Mouse (Mus musculus) stomach, embryonic 14.5 days (tissue): ENCODE data around the gene Clec10a. TPM values are rescaled to one million over a fixed set of nuclear protein-coding genes. Genes with fewer than 3 reads are reported as not detected.
"Not testable (repeated sequence)": the region's sequence is repeated elsewhere in the genome, so short reads cannot be mapped to it uniquely, and the experiment has no call there.

ENCODE experiments used
- ATAC-seq: fragments of 200-750 bp; cut with Nextera tagmentation; 2 replicates; pipeline ENCODE4 v1.8.0; 2017; ENCODE audit warnings: low read depth, moderate TSS enrichment; ENCODE audit not compliant: insufficient number of reproducible peaks, insufficient read depth, low FRiP score
- H3K27ac ChIP-seq: fragments of 300-500 bp; sonication (generic); 2 replicates; pipeline ENCODE4 v1.5.1; 2014; ENCODE audit warnings: mild to moderate bottlenecking, low read length, moderate library complexity, mixed read lengths
- H3K27me3 ChIP-seq: fragments of 300-500 bp; sonication (generic); 2 replicates; pipeline ENCODE4 v1.6.1; 2014; ENCODE audit warnings: low read length, control low read depth, mixed read lengths; ENCODE audit not compliant: control insufficient read depth, insufficient read depth
- H3K36me3 ChIP-seq: fragments of 300-500 bp; sonication (generic); 2 replicates; pipeline ENCODE4 v1.6.1; 2014; ENCODE audit warnings: mild to moderate bottlenecking, control low read depth, low read length, moderate library complexity, mixed read lengths; ENCODE audit not compliant: control insufficient read depth, insufficient read depth
- H3K4me1 ChIP-seq: fragments of 300-500 bp; sonication (generic); 2 replicates; pipeline ENCODE4 v1.6.1; 2014; ENCODE audit warnings: low read length, control low read depth, mixed read lengths; ENCODE audit not compliant: control insufficient read depth, insufficient read depth
- H3K4me2 ChIP-seq: fragments of 300-500 bp; sonication (generic); replicated peaks from 2 replicates; pipeline ENCODE4 v1.6.1; 2014; ENCODE audit warnings: low read depth, low read length, control low read depth
- H3K4me3 ChIP-seq: fragments of 300-500 bp; sonication (generic); 2 replicates; pipeline ENCODE4 v1.5.1; 2014; ENCODE audit warnings: low read depth, low read length, control low read depth
- H3K9ac ChIP-seq: fragments of 300-500 bp; sonication (generic); replicated peaks from 2 replicates; pipeline ENCODE4 v1.6.1; 2014; ENCODE audit warnings: low read depth, mild to moderate bottlenecking, control low read depth, low read length, moderate library complexity, mixed read lengths
- H3K9me3 ChIP-seq: fragments of 300-500 bp; sonication (generic); 2 replicates; pipeline ENCODE4 v1.6.1; 2016; ENCODE audit warnings: low read depth, low read length, control low read depth; ENCODE audit not compliant: control insufficient read depth
- WGBS: fragments of 180-500 bp; shearing (Covaris S2); extraction: QIAGEN DNeasy Blood & Tissue Kit; methylation state at CpG from one replicate; pipeline ENCODE4 v1.1.7; 2014; 5-methylcytosine and 5-hydroxymethylcytosine counted together
- polyA plus RNA-seq: library from polyadenylated mRNA; unstranded; fragments of >200 nt; fragmentation: Nextera tagmentation; extraction: Ambion mirVana; gene quantifications from 2 replicates; pipeline ENCODE4 v1.2.1, GENCODE M21; 2014

Clec10a gene
- polyA plus RNA-seq, result 0.98 and 1.0 TPM in 2 replicates

GRCm38 (mm10) chr11:70155897-70156296 lies at the start of gene Clec10a:
TSS of gene Clec10a (plus strand) at chr11:70156197.
- H3K27me3 ChIP-seq, ATAC-seq, H3K27ac ChIP-seq, H3K9ac ChIP-seq, H3K9me3 ChIP-seq, H3K4me3 ChIP-seq, H3K4me2 ChIP-seq, H3K36me3 ChIP-seq, H3K4me1 ChIP-seq: not testable (repeated sequence)
- no CpG with 5 or more reads among the region's 5 CpGs for WGBS

- 45% methylated on average over 8 of the region's 8 CpGs for WGBS
- ATAC-seq, result no peak
- H3K27ac ChIP-seq, result no peak overlapping the region
These were observed 48.9 kb upstream of the Clec10a start for GRCm38 (mm10) chr11:70107085-70107484.

GRCm38 (mm10) chr11:70110146-70110545 lies 45.9 kb upstream of the Clec10a start:
- Histone ChIP-seq H3K36me3 (no peaks in the 10 kb centered on the region), H3K27me3 (no peaks in the 10 kb centered on the region), H3K4me2 (no peak overlapping the region), H3K4me3 (no peak overlapping the region), H3K4me1 (no peaks in the 10 kb centered on the region), H3K9me3 (no peaks in the 10 kb centered on the region), H3K27ac (no peak overlapping the region), H3K9ac (no peak overlapping the region)
- ATAC-seq, result no peak
- WGBS, result 79% methylated on average over 3 of the region's 3 CpGs

More at GRCm38 (mm10) chr11:70107085-70107484, 48.9 kb upstream of the Clec10a start:
- no peak overlapping the region for H3K4me2 ChIP-seq
- H3K9me3 ChIP-seq, result no peaks in the 10 kb centered on the region
- no peaks in the 10 kb centered on the region for H3K27me3 ChIP-seq
- H3K4me1 ChIP-seq, result no peaks in the 10 kb centered on the region
- no peak overlapping the region for H3K9ac ChIP-seq
- no peaks in the 10 kb centered on the region for H3K36me3 ChIP-seq
- H3K4me3 ChIP-seq, result no peak overlapping the region

GRCm38 (mm10) chr11:70114562-70114961 lies 41.4 kb upstream of the Clec10a start:
- WGBS, result 33% methylated on average over 4 of the region's 4 CpGs
- no peak for ATAC-seq
- H3K4me2 ChIP-seq, result no peak overlapping the region

GRCm38 (mm10) chr11:70115901-70116300 lies 40.1 kb upstream of the Clec10a start:
- H3K4me2 ChIP-seq, result no peak overlapping the region
- no peak overlapping the region for H3K27ac ChIP-seq
- no peak overlapping the region for H3K4me3 ChIP-seq
- no peaks in the 10 kb centered on the region for H3K27me3 ChIP-seq
- ATAC-seq, result no peak
- H3K9me3 ChIP-seq, result peaks cover 3% of the 10 kb centered on the region; the same call in 1 of the 2 replicates
- H3K36me3 ChIP-seq, result no peaks in the 10 kb centered on the region
- H3K9ac ChIP-seq, result no peak overlapping the region
- 87% methylated on average over 3 of the region's 3 CpGs for WGBS
- H3K4me1 ChIP-seq, result no peaks in the 10 kb centered on the region

More at GRCm38 (mm10) chr11:70114562-70114961, 41.4 kb upstream of the Clec10a start:
- H3K9ac ChIP-seq, result no peak overlapping the region
- no peaks in the 10 kb centered on the region for H3K9me3 ChIP-seq
- H3K4me3 ChIP-seq, result no peak overlapping the region
- H3K27ac ChIP-seq, result no peak overlapping the region
- no peaks in the 10 kb centered on the region for H3K4me1 ChIP-seq
- no peaks in the 10 kb centered on the region for H3K27me3 ChIP-seq
- no peaks in the 10 kb centered on the region for H3K36me3 ChIP-seq

GRCm38 (mm10) chr11:70129926-70130379 lies 26.0 kb upstream of the Clec10a start, which contains the start of gene Mgl2:
TSS of gene Mgl2 (plus strand) at chr11:70130329.
- WGBS, result 67% methylated on average over 9 of the region's 9 CpGs
- Histone ChIP-seq H3K4me2 (no peak within 1 kb of the TSS), H3K4me3 (no peak within 1 kb of the TSS), H3K27me3 (no peaks in the 10 kb centered on the region), H3K9me3 (no peaks in the 10 kb centered on the region), H3K9ac (no peak within 1 kb of the TSS), H3K36me3 (no peaks in the 10 kb centered on the region), H3K27ac (no peak within 1 kb of the TSS), H3K4me1 (no peaks in the 10 kb centered on the region)
- no peak for ATAC-seq

- 69% methylated on average over 3 of the region's 3 CpGs for WGBS
- not testable (repeated sequence) for H3K4me3 ChIP-seq, H3K36me3 ChIP-seq, ATAC-seq, H3K27me3 ChIP-seq, H3K4me1 ChIP-seq, H3K4me2 ChIP-seq, H3K9me3 ChIP-seq, H3K27ac ChIP-seq, H3K9ac ChIP-seq
These were observed 21.0 kb upstream of the Clec10a start for GRCm38 (mm10) chr11:70135001-70135400.

GRCm38 (mm10) chr11:70135925-70136324 lies 20.1 kb upstream of the Clec10a start:
- H3K36me3 ChIP-seq, H3K4me3 ChIP-seq, H3K9me3 ChIP-seq, H3K27ac ChIP-seq, H3K27me3 ChIP-seq, ATAC-seq, H3K4me1 ChIP-seq, H3K4me2 ChIP-seq, H3K9ac ChIP-seq: not testable (repeated sequence)
- 75% methylated on average over 8 of the region's 8 CpGs for WGBS

GRCm38 (mm10) chr11:70139171-70139570 lies 16.8 kb upstream of the Clec10a start:
- 79% methylated on average over 10 of the region's 10 CpGs for WGBS
- Histone ChIP-seq H3K4me2 (no peak overlapping the region), H3K4me1 (no peaks in the 10 kb centered on the region), H3K9me3 (no peaks in the 10 kb centered on the region), H3K36me3 (no peaks in the 10 kb centered on the region), H3K4me3 (no peak overlapping the region), H3K9ac (no peak overlapping the region), H3K27me3 (no peaks in the 10 kb centered on the region), H3K27ac (no peak overlapping the region)
- no peak for ATAC-seq
